Mouse (Mus musculus): Measurements from ENCODE around the gene Nucb1.

- peak; percentile 53 for TF ChIP-seq CTCF (IDR thresholded peaks at IDR 0.05; ENCODE audit: extremely low read depth, insufficient read depth, low read length)
- TF ChIP-seq POLR2A (IDR thresholded peaks at IDR 0.05; ENCODE audit: extremely low read depth, insufficient read depth, low read length), result no peak
Observed at GRCm38 (mm10) chr7:45447325-45447990, 62.7 kb downstream of the Nucb1 start.

Data from cortical plate, adult 2 months (tissue).